Mouse (Mus musculus): ENCODE measurements at regions not wholly inside any gene's neighbourhood (a gene's known extent, or its start where the extent isn't known, plus 50 kb on each side); places are given as distances from the start of the nearest gene placed in this dataset.
A peak's percentile ranks its signal among the peaks of the same experiment; 100 is the strongest.

DNA sequence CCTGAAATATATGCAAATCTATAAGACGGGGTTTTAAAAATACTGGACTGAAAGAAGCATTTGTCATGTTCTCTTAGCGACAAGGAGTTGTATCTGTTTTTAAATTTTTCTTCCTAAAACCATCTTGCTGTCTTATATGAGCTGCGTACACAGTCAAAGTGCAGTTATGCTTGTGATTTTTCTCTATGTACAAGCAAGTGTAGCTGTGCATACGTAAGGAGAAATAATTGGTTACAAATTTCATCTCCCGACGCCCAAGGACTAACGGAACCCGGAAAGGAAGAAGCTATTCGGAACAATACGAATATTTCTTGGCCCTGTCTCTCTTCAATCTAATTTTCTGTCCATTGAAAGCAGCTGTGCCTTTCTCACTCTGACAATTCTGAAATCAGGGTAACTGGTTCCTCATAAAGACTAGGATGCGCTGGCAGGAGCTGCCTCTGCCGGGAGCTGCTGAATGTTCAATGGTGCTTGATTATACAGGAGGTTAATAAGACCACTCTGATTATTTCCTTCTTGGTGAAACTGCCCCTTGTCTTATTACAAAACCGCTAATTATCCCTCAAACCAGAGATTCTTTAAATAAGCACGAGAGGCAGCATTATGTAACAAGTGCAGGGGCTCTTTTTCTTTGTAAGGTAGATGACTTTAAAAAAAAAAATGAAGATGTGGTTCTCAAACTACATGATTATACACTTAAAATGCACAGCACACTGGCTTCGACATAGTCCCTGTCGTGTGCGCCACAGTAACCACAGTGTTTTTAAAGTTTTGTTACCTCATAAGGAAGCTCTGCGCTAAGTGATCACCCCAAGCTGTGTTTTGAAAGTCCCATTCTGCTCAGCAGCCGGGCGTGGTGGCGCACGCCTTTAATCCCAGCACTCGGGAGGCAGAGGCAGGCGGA, 296.8 kb downstream of the Spry2 start:
- Histone ChIP-seq H3K27ac (no peak overlapping the region), H3K4me1 (replicated peaks) (peaks cover 18% of the 10 kb centered on the region), H3K27me3 (no peaks in the 10 kb centered on the region), H3K4me2 (no peak overlapping the region), H3K36me3 (no peaks in the 10 kb centered on the region), H3K4me3 (replicated peaks) (no peak overlapping the region), H3K9me3 (no peaks in the 10 kb centered on the region), H3K9ac (replicated peaks) (no peak overlapping the region)
- WGBS = 88% methylated on average over 24 of the region's 24 CpGs
- no peak for ATAC-seq (ENCODE audit: insufficient number of reproducible peaks, insufficient read depth, low FRiP score, low TSS enrichment, low read depth)

DNA sequence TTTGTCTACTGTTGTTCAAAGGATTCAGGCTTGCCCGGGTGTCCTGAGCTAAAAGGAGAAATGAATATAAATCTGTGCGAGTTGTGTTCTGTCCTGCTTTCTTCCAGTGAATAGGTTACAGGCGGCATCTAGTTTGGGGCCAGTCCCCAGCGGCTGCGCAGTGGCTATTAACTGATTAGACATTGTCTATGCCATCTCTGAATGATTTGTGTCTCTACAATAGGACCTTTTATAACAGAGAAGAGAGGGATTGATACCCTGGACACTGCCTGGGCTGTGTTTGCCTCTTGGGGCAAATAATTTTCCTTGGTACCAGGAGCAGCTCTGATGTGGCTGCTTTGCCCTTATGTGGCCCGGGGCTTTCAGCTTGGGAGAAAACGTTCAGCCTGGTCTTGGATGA, 306.9 kb downstream of the Spry2 start:
- Histone ChIP-seq H3K36me3 (no peaks in the 10 kb centered on the region), H3K27ac (0 out of 2 replicates have a peak overlapping the region, but pooled peaks have one; percentile 36), H3K4me3 (replicated peaks) (no peak overlapping the region), H3K9ac (replicated peaks) (no peak overlapping the region), H3K9me3 (no peaks in the 10 kb centered on the region), H3K4me1 (replicated peaks) (peaks cover 47% of the 10 kb centered on the region), H3K27me3 (no peaks in the 10 kb centered on the region), H3K4me2 (no peak overlapping the region)
- no peak for ATAC-seq (ENCODE audit: insufficient number of reproducible peaks, insufficient read depth, low FRiP score, low TSS enrichment, low read depth)
- WGBS = 83% methylated on average over 7 of the region's 7 CpGs

DNA sequence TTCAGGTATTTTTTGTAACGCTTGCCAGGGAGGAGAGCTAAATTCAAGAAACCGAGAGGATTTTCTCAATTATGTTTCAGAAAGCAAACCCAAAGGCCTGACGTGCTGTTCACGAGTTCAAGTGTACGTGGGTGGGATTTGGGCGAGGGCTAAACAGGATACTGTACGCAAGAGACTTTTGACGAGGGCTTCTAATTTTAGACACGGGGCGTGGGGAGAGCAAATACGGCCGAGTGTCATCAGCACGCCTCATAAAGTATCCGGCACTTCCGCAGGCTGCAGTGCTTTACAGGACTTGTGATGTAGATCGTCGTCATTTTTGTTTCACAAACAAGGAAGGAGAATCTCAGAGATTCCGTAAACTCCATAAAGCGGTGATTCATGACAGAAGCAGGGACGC, 307.4 kb downstream of the Spry2 start:
- H3K4me3 ChIP-seq (replicated peaks) = no peak overlapping the region

DNA sequence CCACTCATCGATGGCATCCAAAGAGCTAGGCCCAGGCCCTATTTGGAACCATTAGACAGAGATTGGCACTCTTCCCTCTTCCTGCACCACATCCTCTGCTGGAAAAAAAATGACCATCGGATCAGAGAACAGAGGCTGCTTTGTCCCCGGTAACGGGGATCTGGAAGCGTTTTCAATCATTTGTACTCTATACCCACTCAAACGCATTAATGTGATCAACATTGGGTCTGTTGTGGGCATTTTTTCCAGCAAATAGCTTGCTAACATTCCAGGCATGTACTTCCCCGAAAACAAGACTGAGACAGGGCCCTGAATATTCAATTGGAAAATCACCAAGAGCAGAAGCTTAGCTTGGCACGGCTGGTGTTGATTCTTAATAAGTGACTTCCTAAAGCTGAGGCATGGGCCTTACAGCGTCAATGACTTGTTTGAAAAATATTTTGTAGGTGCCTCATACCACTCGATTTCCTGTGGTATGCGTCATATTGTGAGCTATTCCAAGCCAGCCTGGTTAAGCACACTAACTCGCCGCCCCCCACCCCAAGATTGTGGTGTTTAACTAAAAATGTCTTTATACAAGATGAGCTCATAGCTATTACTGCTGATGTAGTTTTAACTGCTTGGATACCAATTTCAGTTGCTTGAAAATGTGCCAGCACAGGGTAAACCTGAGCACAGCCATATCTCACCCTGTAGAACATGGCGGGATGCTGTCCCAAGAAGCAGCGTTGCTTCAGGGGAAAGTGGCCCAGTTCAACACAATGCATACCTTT, 308.0 kb downstream of the Spry2 start:
- H3K9me3 ChIP-seq = no peaks in the 10 kb centered on the region
- H3K4me1 ChIP-seq (replicated peaks) = peaks cover 58% of the 10 kb centered on the region
- WGBS = 59% methylated on average over 15 of the region's 15 CpGs
- peak overlapping the region; percentile 2; the same call in 1 of the 2 replicates for H3K4me2 ChIP-seq
- H3K27me3 ChIP-seq = no peaks in the 10 kb centered on the region
- ATAC-seq (ENCODE audit: insufficient number of reproducible peaks, insufficient read depth, low FRiP score, low TSS enrichment, low read depth) = peak; percentile 62; the same call in 1 of the 2 replicates
- no peak overlapping the region for H3K9ac ChIP-seq (replicated peaks)
- peak overlapping the region; percentile 76 for H3K27ac ChIP-seq
- H3K36me3 ChIP-seq = no peaks in the 10 kb centered on the region
- H3K4me3 ChIP-seq (replicated peaks) = no peak overlapping the region

More for the DNA sequence above, 307.4 kb downstream of the Spry2 start:
- ATAC-seq (ENCODE audit: insufficient number of reproducible peaks, insufficient read depth, low FRiP score, low TSS enrichment, low read depth) = no peak
- WGBS = 70% methylated on average over 20 of the region's 20 CpGs
- H3K9ac ChIP-seq (replicated peaks) = no peak overlapping the region
- no peaks in the 10 kb centered on the region for H3K9me3 ChIP-seq
- H3K4me1 ChIP-seq (replicated peaks) = peaks cover 51% of the 10 kb centered on the region
- H3K4me2 ChIP-seq = no peak overlapping the region; the same call in 1 of the 2 replicates
- no peaks in the 10 kb centered on the region for H3K27me3 ChIP-seq
- H3K27ac ChIP-seq = 0 out of 2 replicates have a peak overlapping the region, but pooled peaks have one; percentile 36
- no peaks in the 10 kb centered on the region for H3K36me3 ChIP-seq

DNA sequence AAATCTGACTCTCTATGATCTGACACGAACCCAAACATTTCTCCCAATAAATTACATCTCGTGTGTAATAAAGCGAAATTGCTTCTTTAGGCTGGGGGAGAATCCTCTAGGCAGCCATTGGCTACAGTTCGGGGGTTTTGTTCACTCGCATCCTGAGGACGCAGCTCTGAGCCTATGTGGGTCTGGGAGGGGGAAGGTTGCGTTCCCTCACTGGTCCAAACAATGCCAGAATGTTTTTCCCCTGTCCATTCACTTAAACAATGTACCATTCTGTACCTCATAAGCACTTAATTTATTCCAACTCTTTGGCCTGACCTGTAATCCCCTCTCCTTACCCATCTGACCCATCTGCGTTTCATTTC, 308.6 kb downstream of the Spry2 start:
- H3K27me3 ChIP-seq = no peaks in the 10 kb centered on the region
- 58% methylated on average over 8 of the region's 8 CpGs for WGBS
- H3K4me3 ChIP-seq (replicated peaks) = no peak overlapping the region
- H3K4me2 ChIP-seq = no peak overlapping the region
- no peak overlapping the region for H3K9ac ChIP-seq (replicated peaks)
- ATAC-seq (ENCODE audit: insufficient number of reproducible peaks, insufficient read depth, low FRiP score, low TSS enrichment, low read depth) = no peak
- peak overlapping the region; percentile 76 for H3K27ac ChIP-seq
- no peaks in the 10 kb centered on the region for H3K36me3 ChIP-seq
- no peaks in the 10 kb centered on the region for H3K9me3 ChIP-seq
- peaks cover 62% of the 10 kb centered on the region for H3K4me1 ChIP-seq (replicated peaks)

DNA sequence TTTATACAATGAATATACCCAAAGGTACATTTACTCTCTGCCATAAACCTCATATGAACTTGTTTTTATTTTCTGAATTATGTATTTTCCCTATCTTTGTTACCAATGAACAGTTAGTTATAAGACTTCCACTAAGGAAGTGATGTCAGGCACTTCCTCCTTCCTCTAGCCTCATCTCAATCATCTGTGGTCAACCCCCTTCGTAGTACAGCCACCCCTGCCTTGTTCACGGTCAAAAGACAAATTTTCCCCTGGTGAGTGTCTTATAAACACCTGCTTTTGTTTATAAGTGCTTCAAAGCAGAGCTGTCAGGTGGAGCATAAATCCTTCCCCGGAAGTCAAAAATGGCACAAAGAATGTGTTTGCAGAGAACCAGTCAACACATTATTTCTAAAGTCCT, 312.0 kb downstream of the Spry2 start:
- H3K27me3 ChIP-seq = no peaks in the 10 kb centered on the region
- H3K4me3 ChIP-seq (replicated peaks) = no peak overlapping the region
- no peaks in the 10 kb centered on the region for H3K9me3 ChIP-seq
- H3K4me2 ChIP-seq = no peak overlapping the region
- no peaks in the 10 kb centered on the region for H3K36me3 ChIP-seq
- H3K27ac ChIP-seq = 0 out of 2 replicates have a peak overlapping the region, but pooled peaks have one; percentile 41
- ATAC-seq (ENCODE audit: insufficient number of reproducible peaks, insufficient read depth, low FRiP score, low TSS enrichment, low read depth) = no peak
- whole genome bisulfite sequencing = 2% methylated on average over 3 of the region's 3 CpGs
- H3K4me1 ChIP-seq (replicated peaks) = peaks cover 49% of the 10 kb centered on the region
- no peak overlapping the region for H3K9ac ChIP-seq (replicated peaks)

DNA sequence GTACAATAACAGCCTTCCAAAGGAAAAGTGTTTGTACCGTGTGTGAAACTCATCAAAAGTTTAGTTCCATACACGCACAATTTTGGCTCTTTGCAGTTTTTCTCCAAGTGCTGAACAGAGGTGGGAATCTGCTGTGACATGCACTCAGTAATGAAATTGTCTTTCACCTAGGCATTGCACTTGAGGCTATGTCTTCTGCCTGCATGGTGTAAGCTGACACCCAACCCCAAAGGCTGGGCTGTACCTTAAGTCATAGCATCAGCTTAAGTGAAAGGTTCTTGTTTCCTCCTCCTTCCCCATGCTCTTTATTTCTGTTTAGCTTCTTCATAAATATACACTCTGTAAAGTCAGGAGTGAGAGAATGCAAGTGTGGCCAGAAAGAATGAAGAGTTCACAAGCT, 313.1 kb downstream of the Spry2 start:
- Histone ChIP-seq H3K4me2 (no peak overlapping the region), H3K4me1 (replicated peaks) (peaks cover 38% of the 10 kb centered on the region), H3K9ac (replicated peaks) (no peak overlapping the region), H3K27ac (peak overlapping the region; percentile 57), H3K36me3 (no peaks in the 10 kb centered on the region), H3K4me3 (replicated peaks) (no peak overlapping the region), H3K9me3 (no peaks in the 10 kb centered on the region), H3K27me3 (no peaks in the 10 kb centered on the region)
- WGBS = 52% methylated on average over 2 of the region's 2 CpGs
- ATAC-seq (ENCODE audit: insufficient number of reproducible peaks, insufficient read depth, low FRiP score, low TSS enrichment, low read depth) = peak; percentile 67; the same call in 1 of the 2 replicates

DNA sequence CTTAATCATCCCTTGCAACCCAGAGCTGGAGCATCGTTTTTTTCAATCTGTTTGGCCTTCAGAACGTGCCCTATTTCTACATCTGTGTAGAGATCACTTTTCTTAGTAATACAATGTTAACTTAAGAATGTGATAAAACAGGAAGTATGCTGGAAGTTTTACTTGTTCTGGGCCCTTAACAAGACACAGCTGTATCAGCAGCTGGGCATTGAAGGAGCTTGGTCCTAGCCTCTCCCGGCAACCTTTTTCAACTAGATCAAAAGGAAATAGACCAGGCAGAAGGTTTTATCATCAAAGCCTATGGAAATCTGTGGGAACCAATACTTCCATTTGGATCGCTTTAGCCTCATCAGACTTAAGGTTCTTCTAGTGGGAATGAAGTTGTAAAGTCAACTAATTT, 317.9 kb downstream of the Ndfip2 start:
- Histone ChIP-seq H3K4me2 (peak overlapping the region; percentile 21; the same call in 1 of the 2 replicates), H3K9me3 (no peaks in the 10 kb centered on the region), H3K27me3 (no peaks in the 10 kb centered on the region), H3K4me1 (replicated peaks) (peaks cover 37% of the 10 kb centered on the region), H3K27ac (peak overlapping the region; percentile 17; the same call in 1 of the 2 replicates), H3K9ac (replicated peaks) (no peak overlapping the region), H3K4me3 (replicated peaks) (no peak overlapping the region), H3K36me3 (no peaks in the 10 kb centered on the region)
- WGBS = 14% methylated on average over 4 of the region's 4 CpGs
- peak; percentile 27; the same call in 1 of the 2 replicates for ATAC-seq (ENCODE audit: insufficient number of reproducible peaks, insufficient read depth, low FRiP score, low TSS enrichment, low read depth)

DNA sequence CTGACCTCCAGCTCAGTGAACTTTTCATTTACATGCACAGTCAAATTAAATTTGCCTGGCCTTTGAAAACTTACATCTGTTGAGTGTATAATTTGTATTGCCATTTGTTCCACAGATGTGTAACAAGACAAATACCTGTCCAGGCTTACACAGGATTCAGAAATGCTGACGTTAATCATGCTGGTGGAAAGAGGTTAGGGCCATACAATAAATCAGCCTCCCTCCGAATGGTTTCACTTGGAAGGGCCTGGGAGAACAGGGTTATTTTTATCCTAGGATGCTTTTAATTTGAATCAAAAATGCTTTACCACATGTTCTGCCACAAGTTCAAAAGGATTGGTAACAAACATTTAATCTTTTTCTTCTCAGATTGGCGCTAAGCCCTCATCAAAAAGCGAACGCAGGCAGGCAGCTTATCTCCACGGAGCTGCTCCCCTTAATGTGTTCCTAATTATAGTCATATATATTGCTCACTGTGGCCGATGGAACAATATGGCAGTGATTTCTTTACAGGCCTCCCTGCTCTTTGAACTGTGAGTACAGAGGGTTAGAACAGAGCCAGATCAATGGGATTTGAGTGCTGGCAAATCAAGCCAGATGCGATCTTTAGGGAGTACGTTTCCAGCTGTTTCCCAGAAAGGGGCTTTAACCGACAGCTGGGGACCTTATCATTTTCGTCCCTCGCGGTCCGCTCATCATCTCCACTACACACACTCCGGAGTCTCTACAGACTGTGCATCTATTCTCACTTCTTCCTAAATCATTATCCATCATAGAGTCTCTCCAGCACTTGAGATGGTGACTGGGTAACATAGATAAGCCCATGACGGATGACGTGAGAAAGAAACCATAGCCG, 313.9 kb downstream of the Ndfip2 start:
- no peak overlapping the region for H3K27ac ChIP-seq
- 13% methylated on average over 18 of the region's 18 CpGs for WGBS
- H3K4me2 ChIP-seq = peak overlapping the region; percentile 22
- 0 out of 2 replicates have a peak overlapping the region, but pooled peaks have one; percentile 2 for H3K4me3 ChIP-seq (replicated peaks)
- H3K36me3 ChIP-seq = no peaks in the 10 kb centered on the region
- H3K4me1 ChIP-seq (replicated peaks) = peaks cover 41% of the 10 kb centered on the region
- no peaks in the 10 kb centered on the region for H3K9me3 ChIP-seq
- no peaks in the 10 kb centered on the region for H3K27me3 ChIP-seq
- no peak overlapping the region for H3K9ac ChIP-seq (replicated peaks)
- ATAC-seq (ENCODE audit: insufficient number of reproducible peaks, insufficient read depth, low FRiP score, low TSS enrichment, low read depth) = peak; percentile 78

DNA sequence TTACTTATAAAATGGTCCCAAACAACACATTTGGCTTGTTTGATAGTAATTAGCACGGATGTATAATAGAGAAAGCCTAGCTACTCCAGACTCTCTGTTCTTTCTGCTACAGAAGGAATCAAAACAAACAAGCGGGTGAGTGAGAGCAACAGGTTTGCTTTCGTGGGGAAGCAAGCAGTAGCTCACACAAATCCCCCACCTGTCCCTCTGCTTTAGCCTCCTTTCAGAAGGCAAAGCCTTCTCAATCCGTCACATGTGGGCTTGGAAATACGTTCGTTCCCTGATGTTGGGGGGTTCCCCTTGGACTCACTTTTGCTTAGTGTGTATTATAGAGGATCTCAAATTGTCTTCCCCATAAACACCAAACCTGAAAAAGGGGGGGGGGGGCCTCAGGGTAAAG, 311.8 kb downstream of the Ndfip2 start:
- peaks cover 24% of the 10 kb centered on the region for H3K4me1 ChIP-seq (replicated peaks)
- no peaks in the 10 kb centered on the region for H3K36me3 ChIP-seq
- no peak overlapping the region for H3K4me2 ChIP-seq
- no peak for ATAC-seq (ENCODE audit: insufficient number of reproducible peaks, insufficient read depth, low FRiP score, low TSS enrichment, low read depth)
- no peaks in the 10 kb centered on the region for H3K9me3 ChIP-seq
- H3K27ac ChIP-seq = no peak overlapping the region
- no peaks in the 10 kb centered on the region for H3K27me3 ChIP-seq
- WGBS = 44% methylated on average over 6 of the region's 6 CpGs
- H3K4me3 ChIP-seq (replicated peaks) = no peak overlapping the region
- H3K9ac ChIP-seq (replicated peaks) = no peak overlapping the region

Data from limb, embryonic 12.5 days (tissue).